Mouse (Mus musculus) kidney, adult 2 months (tissue): ENCODE results near the gene A830031A19Rik.

ENCODE experiments used
- CTCF ChIP-seq: fragments of 200-500 bp; conservative IDR thresholded peaks from 2 replicates; pipeline ENCODE4 v1.5.1; 2011; ENCODE audit warnings: low read depth, mild to moderate bottlenecking, control low read depth, low read length, moderate library complexity, mixed read lengths; ENCODE audit not compliant: insufficient read depth, insufficient read length
- POLR2A ChIP-seq: fragments of 200-500 bp; IDR thresholded peaks from one replicate; pipeline ENCODE4 v1.6.1; 2011; ENCODE audit warnings: low read depth, low read length, control low read depth

DNA sequence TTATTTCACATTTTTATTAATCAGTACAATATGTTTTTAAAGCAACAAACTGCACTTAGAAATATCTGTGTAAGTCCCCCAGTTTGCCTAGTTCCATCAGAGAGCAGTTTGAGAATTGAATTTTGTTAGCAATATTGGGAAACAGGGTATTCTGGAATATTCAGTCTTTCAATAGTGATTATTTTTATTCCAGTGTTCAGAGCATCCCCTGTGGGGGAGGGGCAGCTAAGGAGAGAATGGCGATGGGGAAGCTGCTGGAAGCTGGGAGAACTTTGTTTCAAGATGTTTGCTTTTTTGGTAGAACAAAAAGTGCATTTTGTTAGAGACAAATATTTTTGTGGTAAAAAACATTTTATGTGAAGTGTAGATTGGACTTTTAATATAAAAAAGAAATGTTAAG, 15.7 kb downstream of the A830031A19Rik start:
- TF ChIP-seq CTCF, result no peak
- no peak for TF ChIP-seq POLR2A
